Mouse (Mus musculus): ENCODE measurements around the gene Bcl7b. TPM values are rescaled to one million over a fixed set of nuclear protein-coding genes. Genes with fewer than 3 reads are reported as not detected.
"Not testable (repeated sequence)": the region's sequence is repeated elsewhere in the genome, so short reads cannot be mapped to it uniquely, and the experiment has no call there.

Gene Bcl7b
- total RNA-seq, 2 experiments from 2014 or later = 56.0 to 57.9 TPM

DNA sequence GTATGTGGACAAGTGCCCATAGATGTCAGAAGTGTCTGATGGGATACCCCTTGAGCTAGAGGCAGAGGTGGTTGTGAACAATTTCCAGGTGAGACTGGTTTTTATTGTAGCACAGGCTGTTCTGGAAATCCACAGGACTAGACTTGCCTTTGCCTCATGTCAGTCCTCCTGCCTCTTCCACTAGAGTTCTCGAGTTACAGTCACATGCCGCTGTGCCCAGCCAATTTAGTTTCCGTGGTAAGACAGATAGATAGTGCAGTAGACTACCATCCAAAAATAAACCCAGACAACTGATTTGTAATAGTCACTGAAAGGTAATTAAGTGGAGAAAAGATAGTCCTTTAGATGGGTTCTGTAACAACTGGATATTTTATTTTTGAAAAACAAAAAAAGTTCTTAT lies 34.7 kb downstream of the Bcl7b start:
- no peak for DNase-seq (ENCODE audit: low spot score in 2 of 2)

DNA sequence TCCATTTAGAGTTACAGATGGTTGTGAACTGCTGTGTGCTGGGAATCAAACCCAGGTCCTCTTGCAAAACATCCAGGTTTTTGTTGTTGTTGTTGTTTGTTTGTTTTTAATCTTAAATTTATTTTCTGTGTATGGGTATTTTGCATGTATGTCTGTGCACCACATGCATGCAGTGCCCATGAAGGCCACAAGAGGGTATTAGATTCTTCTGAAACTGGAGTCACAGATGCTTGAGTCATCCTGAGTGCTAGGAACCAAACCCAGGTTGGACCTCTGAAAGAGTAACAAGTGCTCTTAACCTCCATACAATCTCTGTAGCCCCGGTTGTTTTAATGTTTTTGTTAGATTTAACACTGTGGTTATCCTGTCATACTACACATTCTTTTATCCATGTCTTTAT lies 40.1 kb downstream of the Bcl7b start:
- DNase-seq (ENCODE audit: low spot score in 2 of 2) = no peak

DNA sequence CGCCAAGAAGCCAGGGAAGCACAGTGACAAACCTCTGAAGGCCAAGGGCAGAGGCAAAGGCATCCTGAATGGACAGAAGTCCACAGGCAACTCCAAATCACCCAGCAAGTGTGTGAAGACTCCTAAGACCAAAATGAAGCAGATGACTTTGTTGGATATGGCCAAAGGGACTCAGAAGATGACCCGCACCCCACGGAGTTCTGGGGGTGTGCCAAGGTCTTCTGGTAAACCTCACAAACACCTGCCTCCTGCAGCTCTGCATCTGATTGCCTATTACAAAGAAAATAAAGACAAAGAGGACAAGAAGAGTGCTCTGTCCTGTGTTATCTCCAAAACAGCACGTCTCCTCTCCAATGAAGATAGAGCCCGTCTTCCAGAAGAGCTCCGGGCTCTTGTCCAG lies 48.8 kb downstream of the Bcl7b start:
- DNase-seq (ENCODE audit: low spot score in 2 of 2) = no peak

DNA sequence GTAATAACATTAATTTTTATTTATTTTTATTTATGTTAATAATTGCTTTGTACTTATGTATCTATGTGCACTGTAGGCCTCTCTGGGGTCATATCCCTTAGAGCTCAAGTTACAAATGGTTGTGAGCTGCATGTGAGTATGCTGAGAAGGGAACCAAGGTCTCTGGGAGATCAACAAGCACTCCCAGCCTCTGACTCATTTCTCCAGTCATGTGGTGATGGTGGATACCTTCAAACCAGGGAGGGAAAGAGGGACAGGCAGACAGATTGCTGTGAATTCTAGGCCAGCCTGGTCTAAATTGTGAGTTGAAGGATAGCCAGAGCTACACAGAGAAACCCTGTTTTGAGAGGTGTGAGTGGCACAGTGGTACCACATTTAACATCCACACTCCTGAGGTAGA lies 52.9 kb downstream of the Bcl7b start:
- DNase-seq (ENCODE audit: low spot score in 2 of 2) = no peak

GRCm38 (mm10) chr5:135222066-135222465 lies 54.0 kb downstream of the Bcl7b start:
- DNase-seq (ENCODE audit: low spot score in 2 of 2) = no peak

- no peak for DNase-seq (ENCODE audit: low spot score in 2 of 2)
Measured at GRCm38 (mm10) chr5:135224169-135224568, 56.1 kb downstream of the Bcl7b start.

GRCm38 (mm10) chr5:135225879-135226278 lies 57.8 kb downstream of the Bcl7b start:
- not testable (repeated sequence) for DNase-seq (ENCODE audit: low spot score in 2 of 2)

DNA sequence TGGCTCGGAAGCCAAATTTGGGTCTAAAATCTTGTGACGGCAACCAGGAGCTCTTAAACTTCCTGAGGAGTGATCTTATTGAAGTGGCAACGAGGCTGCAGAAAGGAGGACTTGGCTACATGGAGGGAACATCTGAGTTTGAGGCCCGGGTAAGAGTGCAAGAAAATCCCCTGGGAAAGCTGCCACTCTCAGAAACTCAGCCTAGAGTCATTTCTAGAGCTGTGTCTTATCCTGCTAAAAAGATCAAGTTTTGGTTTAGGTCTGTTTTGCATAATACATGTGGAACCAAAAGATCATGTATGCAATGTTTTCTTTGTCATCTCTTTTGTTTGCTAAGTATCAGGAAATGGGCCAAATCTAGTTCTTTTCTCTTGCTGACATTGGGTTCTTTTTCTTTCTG lies 62.1 kb downstream of the Bcl7b start:
- no peak for DNase-seq (ENCODE audit: low spot score in 2 of 2)

Small RNAs within 50 kb of the gene (microRNA-seq; reads per million reads assigned to microRNA genes)
- gene Gm25315 = 0 reads per million in 2 experiments

Other genes with a start within 250 kb of the Bcl7b start
- 1 to 10 TPM; 7.4 to 9.7 TPM for gene Mettl27, start 235.9 kb upstream of the Bcl7b start, total RNA-seq (2021)
- gene Cldn4, start 221.3 kb upstream of the Bcl7b start, total RNA-seq (2021) = not detected
- gene Cldn3, start 182.1 kb upstream of the Bcl7b start, total RNA-seq (2021) = under 1 TPM in 1 of 2 experiments, not detected in 1; 0.49 TPM
- gene Abhd11, start 159.1 kb upstream of the Bcl7b start, total RNA-seq (2021) = 10 to 100 TPM; 34.3 to 38.1 TPM
- gene Stx1a, start 144.8 kb upstream of the Bcl7b start, total RNA-seq (2021) = 100 to 1,000 TPM; 309 to 311 TPM
- 10 to 100 TPM; 40.6 to 44.5 TPM for gene Dnajc30, start 104.1 kb upstream of the Bcl7b start, total RNA-seq (2021)
- gene Bud23, start 103.3 kb upstream of the Bcl7b start, total RNA-seq (2021) = 10 to 100 TPM; 43.9 to 54.1 TPM
- gene Vps37d, start 90.0 kb upstream of the Bcl7b start, total RNA-seq (2021) = 10 to 100 TPM; 30.8 to 32.9 TPM
- gene Mlxipl, start 78.4 kb upstream of the Bcl7b start, total RNA-seq (2021) = 1 to 10 TPM; 3.2 to 4.4 TPM
- 10 to 100 TPM; 24.9 to 26.9 TPM for gene Tbl2, start 18.6 kb upstream of the Bcl7b start, total RNA-seq (2021)
- 10 to 100 TPM; 78.1 to 79.2 TPM for gene Baz1b, start 19.0 kb downstream of the Bcl7b start, total RNA-seq (2021)
- gene Fzd9, start 82.9 kb downstream of the Bcl7b start, total RNA-seq (2021) = 1 to 10 TPM; 5.4 to 6.0 TPM
- not detected for gene Fkbp6, start 181.8 kb downstream of the Bcl7b start, total RNA-seq (2021)
- gene Trim50, start 185.0 kb downstream of the Bcl7b start, total RNA-seq (2021) = not detected
- gene Nsun5, start 201.7 kb downstream of the Bcl7b start, total RNA-seq (2021) = 10 to 100 TPM; 20.4 to 25.0 TPM
- gene Pom121, start 226.3 kb downstream of the Bcl7b start, total RNA-seq (2021) = 10 to 100 TPM; 49.2 to 51.6 TPM